Mouse (Mus musculus) urinary bladder, postnatal 0 days (tissue): ENCODE results near the gene Krtap9-5. TPM values are rescaled to one million over a fixed set of nuclear protein-coding genes. Genes with fewer than 3 reads are reported as not detected.

Source experiments
- polyA plus RNA-seq: library from polyadenylated mRNA; unstranded; fragments of >200 nt; fragmentation: Nextera tagmentation; extraction: Ambion mirVana; gene quantifications from 2 replicates; pipeline ENCODE4 v1.2.1, GENCODE M21; 2015

The Krtap9-5 gene
- polyA plus RNA-seq, result not detected in 2 replicates

DNA sequence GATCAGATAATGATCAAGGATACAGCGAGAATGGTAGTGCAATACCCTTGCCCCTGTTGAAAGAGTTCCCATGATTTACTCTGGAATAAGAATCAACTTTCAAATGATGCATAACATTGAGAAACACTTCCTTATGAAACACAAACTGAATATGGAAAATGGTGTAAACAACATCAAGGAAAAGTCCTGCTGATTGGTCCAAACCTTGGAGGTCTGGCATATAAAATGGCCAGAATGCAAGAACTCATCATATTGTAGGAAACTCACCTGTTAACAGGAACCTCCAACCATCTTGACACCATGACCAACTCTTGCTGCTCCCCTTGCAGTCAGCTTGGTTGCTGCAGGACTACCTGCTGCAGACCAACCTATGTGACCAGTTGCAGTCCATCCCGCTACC is at the start of gene Krtap9-5:
TSS of gene Krtap9-5 (plus strand) at position 301 of the 400 bp plus-strand sequence.

DNA sequence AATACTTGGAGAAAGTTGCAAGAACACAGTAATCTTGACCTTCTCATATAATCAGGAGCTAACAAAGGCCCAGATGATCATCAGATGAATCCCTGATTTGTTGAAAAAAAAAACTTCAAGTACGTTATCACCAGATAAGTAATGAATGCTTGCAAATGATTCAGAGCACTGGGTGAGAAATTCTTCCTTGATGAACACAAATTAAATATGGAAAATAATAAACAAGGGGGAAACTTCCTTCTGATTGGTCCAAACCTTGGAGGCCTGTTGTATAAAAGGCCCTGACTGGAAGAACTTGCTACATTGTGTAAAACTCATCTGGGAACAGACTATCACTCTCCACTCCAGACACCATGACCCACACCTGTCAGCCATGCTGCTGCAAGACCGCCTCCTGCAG is 40.7 kb upstream of the Krtap9-5 start, which contains the start of gene Krtap31-1:
TSS of gene Krtap31-1 (plus strand) at position 301 of the 400 bp plus-strand sequence.

DNA sequence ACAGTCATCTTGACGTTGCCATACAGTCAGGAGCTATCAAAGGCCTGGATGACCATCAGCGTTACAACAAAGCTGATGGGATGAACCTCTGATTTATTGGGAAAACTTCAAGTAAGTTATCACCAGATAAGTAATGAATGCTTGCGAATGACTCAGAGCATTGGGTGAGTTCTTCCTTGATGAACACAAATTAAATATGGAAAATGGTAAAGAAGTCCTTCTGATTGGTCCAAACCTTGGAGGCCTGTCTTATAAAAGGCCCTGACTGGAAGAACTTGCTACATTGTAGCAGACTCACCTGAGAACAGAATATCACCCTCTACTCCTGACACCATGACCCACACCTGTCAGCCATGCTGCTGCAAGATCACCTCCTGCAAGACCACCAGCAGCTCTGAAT is 33.8 kb upstream of the Krtap9-5 start, which contains the start of gene Gm11565:
TSS of gene Gm11565 (plus strand) at position 301 of the 400 bp plus-strand sequence.

GRCm38 (mm10) chr11:99935991-99936390 is 12.3 kb upstream of the Krtap9-5 start, which contains the start of gene Krtap31-2:
Krtap31-2 (plus strand) TSS chr11:99936291.

GRCm38 (mm10) chr11:99978953-99979352 is 30.7 kb downstream of the Krtap9-5 start, which contains the start of gene Krtap29-1:
Krtap29-1 (minus strand) TSS chr11:99979053.

DNA sequence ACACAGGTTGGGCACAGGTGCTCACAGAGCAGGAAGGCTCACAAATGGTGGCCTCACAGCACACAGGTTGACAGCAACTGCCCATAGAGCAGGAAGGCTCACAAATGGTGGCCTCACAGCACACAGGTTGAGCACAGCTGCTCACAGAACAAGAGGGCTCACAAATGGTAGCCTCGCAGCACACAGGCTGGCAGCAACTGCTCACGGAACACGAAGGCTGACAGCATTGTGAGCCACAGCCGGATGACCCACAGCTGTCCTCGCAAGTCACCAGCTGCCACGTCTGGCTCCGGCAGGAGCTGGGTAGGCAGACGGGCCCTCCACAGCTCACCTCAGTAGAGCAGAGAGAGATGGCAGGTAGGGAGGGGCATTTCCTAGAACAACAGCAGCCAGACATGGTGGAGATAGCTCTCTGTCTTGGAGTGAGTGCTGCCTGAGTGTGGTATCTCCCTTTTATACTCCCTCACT is 37.9 kb downstream of the Krtap9-5 start, which contains the start of gene Krtap16-1:
TSS of gene Krtap16-1 (minus strand) at position 418 of the 468 bp plus-strand sequence.

GRCm38 (mm10) chr11:99993620-99994383 is 45.5 kb downstream of the Krtap9-5 start, which contains the start of gene Krtap17-1:
Krtap17-1 (minus strand) TSS chr11:99993994.

Other genes starting within 250 kb of the Krtap9-5 start
- gene Gm14180, start 214.2 kb upstream of the Krtap9-5 start, polyA plus RNA-seq, result not detected in 2 replicates
- gene Gm11595, start 175.6 kb upstream of the Krtap9-5 start, polyA plus RNA-seq, result not detected in 2 replicates
- not detected in 2 replicates for gene Krtap4-8, start 167.8 kb upstream of the Krtap9-5 start, polyA plus RNA-seq
- gene Krtap4-9, start 163.3 kb upstream of the Krtap9-5 start, polyA plus RNA-seq, result not detected in 2 replicates
- not detected in 2 replicates for gene Gm11596, start 155.0 kb upstream of the Krtap9-5 start, polyA plus RNA-seq
- gene Gm11569, start 149.5 kb upstream of the Krtap9-5 start, polyA plus RNA-seq, result not detected in 2 replicates
- gene Gm11554, start 144.0 kb upstream of the Krtap9-5 start, polyA plus RNA-seq, result not detected in 2 replicates
- not detected in 2 replicates for gene Krtap4-13, start 138.6 kb upstream of the Krtap9-5 start, polyA plus RNA-seq
- not detected in 2 replicates for gene Gm11564, start 132.8 kb upstream of the Krtap9-5 start, polyA plus RNA-seq
- gene 2300003K06Rik, start 110.4 kb upstream of the Krtap9-5 start, polyA plus RNA-seq, result not detected in 2 replicates
- gene Krtap4-16, start 96.9 kb upstream of the Krtap9-5 start, polyA plus RNA-seq, result not detected in 2 replicates
- gene Gm11568, start 90.6 kb upstream of the Krtap9-5 start, polyA plus RNA-seq, result not detected in 2 replicates
- gene Gm11559, start 84.0 kb upstream of the Krtap9-5 start, polyA plus RNA-seq, result not detected in 2 replicates
- gene Krtap9-1, start 75.1 kb upstream of the Krtap9-5 start, polyA plus RNA-seq, result not detected in 2 replicates
- not detected in 2 replicates for gene Gm11567, start 69.3 kb upstream of the Krtap9-5 start, polyA plus RNA-seq
- gene Krtap31-1, start 40.6 kb upstream of the Krtap9-5 start, polyA plus RNA-seq, result not detected in 2 replicates
- gene Gm11565, start 33.7 kb upstream of the Krtap9-5 start, polyA plus RNA-seq, result not detected in 2 replicates
- gene Krtap31-2, start 12.2 kb upstream of the Krtap9-5 start, polyA plus RNA-seq, result not detected in 2 replicates
- gene Krtap29-1, start 30.6 kb downstream of the Krtap9-5 start, polyA plus RNA-seq, result not detected in 2 replicates
- not detected in 2 replicates for gene Krtap16-1, start 38.1 kb downstream of the Krtap9-5 start, polyA plus RNA-seq
- gene Krtap17-1, start 45.5 kb downstream of the Krtap9-5 start, polyA plus RNA-seq, result not detected in 2 replicates
- 0.12 TPM in 1 of 2 replicates, not detected in the other for gene Krt33a, start 67.7 kb downstream of the Krtap9-5 start, polyA plus RNA-seq
- gene Krt33b, start 81.4 kb downstream of the Krtap9-5 start, polyA plus RNA-seq, result 0.07 TPM in 1 of 2 replicates, not detected in the other
- gene Krt34, start 93.1 kb downstream of the Krtap9-5 start, polyA plus RNA-seq, result not detected in 2 replicates
- gene Krt31, start 102.1 kb downstream of the Krtap9-5 start, polyA plus RNA-seq, result not detected in 2 replicates
- not detected in 2 replicates for gene Krt32, start 139.8 kb downstream of the Krtap9-5 start, polyA plus RNA-seq
- not detected in 2 replicates for gene Krt35, start 147.8 kb downstream of the Krtap9-5 start, polyA plus RNA-seq
- gene Krt36, start 157.2 kb downstream of the Krtap9-5 start, polyA plus RNA-seq, result 0.10 and 0.16 TPM in 2 replicates
- 1.4 and 1.9 TPM in 2 replicates for gene Krt13, start 173.1 kb downstream of the Krtap9-5 start, polyA plus RNA-seq
- 795 and 814 TPM in 2 replicates for gene Krt15, start 187.5 kb downstream of the Krtap9-5 start, polyA plus RNA-seq
- 788 and 849 TPM in 2 replicates for gene Krt19, start 200.2 kb downstream of the Krtap9-5 start, polyA plus RNA-seq
- gene Krt9, start 244.8 kb downstream of the Krtap9-5 start, polyA plus RNA-seq, result not detected in 2 replicates